Mouse (Mus musculus) embryonic fibroblast, embryonic 13.5 days (primary cell): ENCODE measurements around the gene Tmem274.
"Not testable (repeated sequence)": the region's sequence is repeated elsewhere in the genome, so short reads cannot be mapped to it uniquely, and the experiment has no call there.

Source experiments
- CTCF ChIP-seq: IDR thresholded peaks from 2 replicates; pipeline ENCODE4 v1.5.1; 2011; ENCODE audit warnings: mild to moderate bottlenecking, control low read depth, low read length, moderate library complexity, borderline replicate concordance; ENCODE audit not compliant: insufficient read depth
- POLR2A ChIP-seq: IDR thresholded peaks from 2 replicates; pipeline ENCODE4 v1.6.1; 2011; ENCODE audit warnings: low read depth, mild to moderate bottlenecking, control low read depth, low read length, moderate library complexity

- not testable (repeated sequence) for TF ChIP-seq POLR2A, CTCF
Measured at GRCm38 (mm10) chr4:149431887-149432286, 45.3 kb upstream of the Tmem274 start.
